Mouse (Mus musculus): ENCODE measurements around the gene Pcnx3. TPM values are rescaled to one million over a fixed set of nuclear protein-coding genes. Genes with fewer than 3 reads are reported as not detected.

Pcnx3 gene
- polyA plus RNA-seq, 1 experiment from 2014 or later, result 21.3 TPM

DNA sequence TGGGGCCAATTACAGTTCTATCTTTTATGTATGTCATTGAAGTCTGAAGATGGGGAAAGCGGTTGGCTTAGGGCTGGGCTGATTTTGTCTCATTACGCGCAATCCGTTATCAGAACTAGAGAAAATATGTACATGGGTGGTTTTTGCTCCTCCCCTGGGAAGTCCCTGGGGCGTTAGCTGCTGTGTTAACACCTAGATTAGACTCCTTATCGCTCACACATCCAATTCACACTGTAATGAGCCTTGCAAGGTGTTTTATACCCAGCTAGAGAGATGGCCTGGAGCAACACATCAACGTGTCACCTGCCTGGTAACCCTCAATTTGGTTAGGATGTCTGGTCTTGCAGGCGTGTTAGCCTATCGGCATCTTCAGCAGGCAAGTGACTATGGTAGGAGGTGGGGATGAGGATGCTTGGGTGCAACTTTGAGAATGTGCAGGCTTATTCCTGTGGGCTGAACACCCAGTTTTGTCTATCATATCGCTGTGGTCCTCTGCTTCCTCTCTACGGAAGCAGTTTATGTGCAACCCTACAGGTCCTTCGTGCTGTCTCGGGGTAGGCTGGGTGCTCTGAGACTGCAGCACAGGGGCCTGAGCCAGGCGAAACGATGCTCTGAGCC is 38.4 kb upstream of the Pcnx3 start:
- peak overlapping the region; percentile 97 for H3K4me3 ChIP-seq (ENCODE audit: low read depth, low read length)
- peak overlapping the region; percentile 91 for H3K27ac ChIP-seq (ENCODE audit: low read depth, low read length)
- no peak for ATAC-seq (replicated peaks; ENCODE audit: insufficient number of reproducible peaks, low FRiP score, low TSS enrichment)
- peaks cover 59% of the 10 kb centered on the region for H3K4me1 ChIP-seq (ENCODE audit: control insufficient read depth, insufficient read depth, low read length)
- peak overlapping the region; percentile 93 for H3K4me2 ChIP-seq
- H3K9me3 ChIP-seq (replicated peaks; ENCODE audit: control insufficient read depth, low read length), result no peaks in the 10 kb centered on the region
- WGBS (ENCODE audit: insufficient replicate concordance), result 62% methylated on average over 15 of the region's 15 CpGs
- no peaks in the 10 kb centered on the region for H3K27me3 ChIP-seq (ENCODE audit: control insufficient read depth, insufficient read depth, low read length)
- peak overlapping the region; percentile 25; the same call in 1 of the 2 replicates for H3K9ac ChIP-seq (ENCODE audit: low read depth, low read length)
- peaks cover 10% of the 10 kb centered on the region for H3K36me3 ChIP-seq (ENCODE audit: control insufficient read depth, insufficient read depth, low read length)

DNA sequence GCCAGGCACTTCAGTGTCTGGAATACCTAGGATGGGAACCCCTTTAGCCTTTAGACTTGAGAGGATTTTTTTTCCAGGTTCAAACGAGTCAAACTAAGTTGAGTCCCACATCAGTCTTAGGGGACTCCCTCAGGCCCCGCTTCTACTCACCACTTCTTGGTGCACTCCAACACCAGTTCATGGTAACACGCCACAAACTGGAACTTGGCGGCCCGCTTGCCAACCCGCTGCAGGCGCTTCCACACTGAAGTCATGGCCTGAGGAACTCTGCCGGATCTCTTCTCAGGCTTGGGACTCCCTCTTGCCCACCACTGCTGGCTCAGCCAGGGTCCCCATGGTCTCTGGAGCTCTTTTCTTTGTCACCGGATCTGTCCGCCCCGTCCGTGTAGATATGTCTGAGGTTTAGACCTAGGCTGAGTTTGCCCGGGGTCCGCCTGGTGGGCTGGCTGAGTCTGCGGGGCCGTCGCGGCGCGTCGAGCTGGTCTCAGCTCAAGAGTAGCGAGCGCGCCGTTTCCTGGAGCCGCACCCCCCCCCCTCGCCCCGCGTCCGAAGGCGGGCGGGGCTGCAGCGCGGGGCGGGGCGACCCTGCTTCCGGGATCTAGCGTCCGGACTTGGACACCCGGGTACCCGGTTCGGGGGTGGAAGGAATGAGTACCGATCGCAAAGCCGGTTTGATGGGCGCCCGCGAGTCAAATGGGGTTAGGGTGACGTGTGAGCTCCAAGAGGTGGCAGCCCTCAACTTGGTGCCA is 37.2 kb upstream of the Pcnx3 start, which contains the start of gene Ehbp1l1:
TSS of gene Ehbp1l1 (minus strand) at position 551 of the 749 bp plus-strand sequence.
- H3K27ac ChIP-seq (ENCODE audit: low read depth, low read length), result peak within 1 kb of the TSS; percentile 91
- WGBS (ENCODE audit: insufficient replicate concordance), result 3% methylated on average over 49 of the region's 49 CpGs
- peaks cover 18% of the 10 kb centered on the region for H3K36me3 ChIP-seq (ENCODE audit: control insufficient read depth, insufficient read depth, low read length)
- H3K9me3 ChIP-seq (replicated peaks; ENCODE audit: control insufficient read depth, low read length), result no peaks in the 10 kb centered on the region
- peak within 1 kb of the TSS; percentile 97 for H3K9ac ChIP-seq (ENCODE audit: low read depth, low read length)
- H3K4me3 ChIP-seq (ENCODE audit: low read depth, low read length), result peak within 1 kb of the TSS; percentile 97
- peaks cover 52% of the 10 kb centered on the region for H3K4me1 ChIP-seq (ENCODE audit: control insufficient read depth, insufficient read depth, low read length)
- peak within 1 kb of the TSS; percentile 93 for H3K4me2 ChIP-seq
- H3K27me3 ChIP-seq (ENCODE audit: control insufficient read depth, insufficient read depth, low read length), result no peaks in the 10 kb centered on the region
- no peak; the same call in 1 of the 2 replicates for ATAC-seq (replicated peaks; ENCODE audit: insufficient number of reproducible peaks, low FRiP score, low TSS enrichment)

DNA sequence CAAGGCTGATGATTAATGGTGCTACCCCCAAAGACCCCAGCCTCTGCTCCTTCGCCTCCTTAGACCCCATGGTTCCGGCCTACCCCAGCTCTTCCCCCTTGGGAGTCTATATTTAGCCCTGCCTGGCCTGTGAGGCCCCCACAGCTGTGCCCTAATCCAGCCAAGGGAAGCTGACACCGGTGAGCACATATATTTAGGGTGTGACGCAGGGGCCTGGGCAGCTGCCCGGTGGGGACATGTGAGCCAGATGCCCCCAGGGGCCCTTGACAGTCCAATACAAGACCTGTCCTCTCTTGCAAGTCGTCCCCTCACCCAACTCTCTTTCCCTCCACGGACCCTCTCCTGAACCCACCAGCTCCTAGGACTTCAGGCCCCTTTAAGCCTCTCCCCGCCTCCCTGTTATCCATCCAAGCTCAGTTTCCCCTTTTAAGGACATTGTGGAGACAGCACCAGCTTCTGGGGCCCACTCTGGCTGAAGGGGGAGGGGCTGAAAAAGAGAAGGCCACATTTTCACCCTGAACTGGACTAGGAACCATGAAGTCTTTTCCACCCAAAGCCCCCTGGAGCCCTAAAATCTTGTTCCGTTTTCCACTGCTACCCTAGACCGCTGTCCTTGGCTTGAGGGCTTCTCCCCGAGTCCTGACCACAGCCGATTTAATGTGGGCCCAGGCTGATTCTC is 36.5 kb upstream of the Pcnx3 start:
- H3K27me3 ChIP-seq (ENCODE audit: control insufficient read depth, insufficient read depth, low read length), result no peaks in the 10 kb centered on the region
- peak; percentile 44 for ATAC-seq (replicated peaks; ENCODE audit: insufficient number of reproducible peaks, low FRiP score, low TSS enrichment)
- peaks cover 25% of the 10 kb centered on the region for H3K36me3 ChIP-seq (ENCODE audit: control insufficient read depth, insufficient read depth, low read length)
- no peaks in the 10 kb centered on the region for H3K9me3 ChIP-seq (replicated peaks; ENCODE audit: control insufficient read depth, low read length)
- peak overlapping the region; percentile 81 for H3K4me3 ChIP-seq (ENCODE audit: low read depth, low read length)
- H3K27ac ChIP-seq (ENCODE audit: low read depth, low read length), result peak overlapping the region; percentile 91
- WGBS (ENCODE audit: insufficient replicate concordance), result 38% methylated on average over 12 of the region's 12 CpGs
- peak overlapping the region; percentile 93 for H3K4me2 ChIP-seq
- peak overlapping the region; percentile 97 for H3K9ac ChIP-seq (ENCODE audit: low read depth, low read length)
- peaks cover 45% of the 10 kb centered on the region for H3K4me1 ChIP-seq (ENCODE audit: control insufficient read depth, insufficient read depth, low read length)

DNA sequence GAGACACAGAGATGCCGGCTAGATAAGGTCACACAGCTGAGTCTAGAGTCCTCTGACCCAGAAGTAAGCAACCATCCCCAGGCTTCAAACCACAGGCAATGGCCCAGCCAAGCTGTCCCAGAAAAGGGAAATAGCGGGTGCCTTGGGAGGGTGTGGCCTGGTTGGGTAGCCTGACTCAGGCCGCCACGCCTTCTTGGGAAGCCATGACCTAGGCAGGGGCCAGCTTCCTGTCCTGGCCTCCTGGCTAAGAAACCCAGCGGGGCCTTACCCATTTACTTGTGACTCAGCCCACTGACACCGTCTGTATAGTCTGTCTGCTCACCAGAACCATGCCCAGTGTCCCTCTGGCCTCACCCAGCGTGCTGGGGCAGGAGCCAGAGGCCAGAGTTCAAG is 35.8 kb upstream of the Pcnx3 start:
- 27% methylated on average over 7 of the region's 7 CpGs for WGBS (ENCODE audit: insufficient replicate concordance)
- Histone ChIP-seq H3K27me3 (ENCODE audit: control insufficient read depth, insufficient read depth, low read length) (no peaks in the 10 kb centered on the region), H3K27ac (ENCODE audit: low read depth, low read length) (peak overlapping the region; percentile 91), H3K4me2 (peak overlapping the region; percentile 93), H3K4me3 (ENCODE audit: low read depth, low read length) (peak overlapping the region; percentile 81), H3K9me3 (replicated peaks; ENCODE audit: control insufficient read depth, low read length) (no peaks in the 10 kb centered on the region), H3K4me1 (ENCODE audit: control insufficient read depth, insufficient read depth, low read length) (peaks cover 45% of the 10 kb centered on the region), H3K36me3 (ENCODE audit: control insufficient read depth, insufficient read depth, low read length) (peaks cover 32% of the 10 kb centered on the region), H3K9ac (ENCODE audit: low read depth, low read length) (peak overlapping the region; percentile 97)
- 0 out of 2 replicates have a peak, but pooled peaks have one; percentile 33 for ATAC-seq (replicated peaks; ENCODE audit: insufficient number of reproducible peaks, low FRiP score, low TSS enrichment)

DNA sequence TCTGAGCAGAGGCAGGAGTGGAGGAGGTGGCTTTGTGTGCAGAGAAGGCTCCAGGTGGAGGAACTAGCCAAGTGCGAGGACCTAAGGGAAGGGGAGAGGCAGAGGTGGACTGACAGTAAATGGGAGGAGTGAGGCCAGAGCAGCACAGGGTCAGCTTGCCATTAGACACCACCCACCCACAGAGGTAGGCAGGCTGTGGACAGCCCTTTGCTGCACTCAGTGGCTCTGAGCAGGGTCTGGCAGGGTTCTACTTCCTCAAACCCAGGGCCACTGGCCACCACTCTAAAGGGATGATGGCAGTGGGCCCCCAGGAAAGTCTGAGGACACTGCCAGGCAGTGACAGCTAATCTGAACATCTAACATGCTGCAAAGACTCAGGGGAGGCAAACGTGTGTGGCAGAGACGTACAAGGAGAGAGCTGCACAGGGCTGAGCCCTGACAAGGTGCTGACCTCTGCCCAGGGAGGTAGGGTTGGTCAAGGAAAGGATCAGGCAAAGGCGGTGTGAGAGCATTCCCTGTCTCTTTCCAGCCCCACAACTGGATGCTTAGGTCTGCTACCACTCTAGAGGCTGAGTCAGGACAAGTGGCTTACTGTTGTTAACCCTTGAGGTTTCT is 35.3 kb upstream of the Pcnx3 start:
- Histone ChIP-seq H3K9me3 (replicated peaks; ENCODE audit: control insufficient read depth, low read length) (no peaks in the 10 kb centered on the region), H3K27ac (ENCODE audit: low read depth, low read length) (peak overlapping the region; percentile 91), H3K4me3 (ENCODE audit: low read depth, low read length) (peak overlapping the region; percentile 81), H3K27me3 (ENCODE audit: control insufficient read depth, insufficient read depth, low read length) (no peaks in the 10 kb centered on the region), H3K4me1 (ENCODE audit: control insufficient read depth, insufficient read depth, low read length) (peaks cover 45% of the 10 kb centered on the region), H3K36me3 (ENCODE audit: control insufficient read depth, insufficient read depth, low read length) (peaks cover 37% of the 10 kb centered on the region), H3K4me2 (peak overlapping the region; percentile 93), H3K9ac (ENCODE audit: low read depth, low read length) (peak overlapping the region; percentile 97)
- no peak for ATAC-seq (replicated peaks; ENCODE audit: insufficient number of reproducible peaks, low FRiP score, low TSS enrichment)
- WGBS (ENCODE audit: insufficient replicate concordance), result 25% methylated on average over 4 of the region's 4 CpGs

GRCm38 (mm10) chr19:5722848-5723425 is 34.2 kb upstream of the Pcnx3 start:
- Histone ChIP-seq H3K9me3 (replicated peaks; ENCODE audit: control insufficient read depth, low read length) (no peaks in the 10 kb centered on the region), H3K36me3 (ENCODE audit: control insufficient read depth, insufficient read depth, low read length) (peaks cover 46% of the 10 kb centered on the region), H3K27ac (ENCODE audit: low read depth, low read length) (peak overlapping the region; percentile 50; the same call in 1 of the 2 replicates), H3K9ac (ENCODE audit: low read depth, low read length) (peak overlapping the region; percentile 49; the same call in 1 of the 2 replicates), H3K27me3 (ENCODE audit: control insufficient read depth, insufficient read depth, low read length) (no peaks in the 10 kb centered on the region), H3K4me3 (ENCODE audit: low read depth, low read length) (0 out of 2 replicates have a peak overlapping the region, but pooled peaks have one; percentile 8), H3K4me1 (ENCODE audit: control insufficient read depth, insufficient read depth, low read length) (peaks cover 35% of the 10 kb centered on the region), H3K4me2 (peak overlapping the region; percentile 93)
- WGBS (ENCODE audit: insufficient replicate concordance), result 80% methylated on average over 7 of the region's 7 CpGs
- ATAC-seq (replicated peaks; ENCODE audit: insufficient number of reproducible peaks, low FRiP score, low TSS enrichment), result no peak

- Histone ChIP-seq H3K27ac (ENCODE audit: low read depth, low read length) (no peak overlapping the region), H3K4me3 (ENCODE audit: low read depth, low read length) (no peak overlapping the region), H3K4me2 (no peak overlapping the region), H3K9me3 (replicated peaks; ENCODE audit: control insufficient read depth, low read length) (no peaks in the 10 kb centered on the region), H3K36me3 (ENCODE audit: control insufficient read depth, insufficient read depth, low read length) (peaks cover 46% of the 10 kb centered on the region), H3K4me1 (ENCODE audit: control insufficient read depth, insufficient read depth, low read length) (peaks cover 26% of the 10 kb centered on the region), H3K9ac (ENCODE audit: low read depth, low read length) (no peak overlapping the region), H3K27me3 (ENCODE audit: control insufficient read depth, insufficient read depth, low read length) (no peaks in the 10 kb centered on the region)
- 96% methylated on average over 6 of the region's 6 CpGs for WGBS (ENCODE audit: insufficient replicate concordance)
- no peak for ATAC-seq (replicated peaks; ENCODE audit: insufficient number of reproducible peaks, low FRiP score, low TSS enrichment)
These were observed 32.5 kb upstream of the Pcnx3 start for GRCm38 (mm10) chr19:5721233-5721632.

DNA sequence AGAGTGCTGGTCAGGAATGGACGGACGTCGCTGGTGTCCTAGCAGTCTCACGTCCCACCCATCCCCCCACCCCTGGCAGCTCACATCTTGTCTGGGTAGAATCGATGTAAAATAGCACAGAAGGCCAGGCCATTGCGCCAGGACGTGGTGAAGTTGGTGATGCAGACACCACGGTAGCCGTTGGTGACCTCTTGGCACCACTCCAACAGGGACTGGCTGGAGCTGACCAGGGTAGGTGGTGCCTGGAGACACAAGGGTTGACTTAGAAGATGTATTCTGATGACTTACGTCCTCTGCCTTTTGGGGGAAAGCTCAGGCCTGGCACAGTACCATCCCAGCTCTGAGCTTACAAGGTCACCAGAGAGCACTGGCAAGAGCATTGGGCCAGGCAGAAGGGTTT is 28.2 kb upstream of the Pcnx3 start:
- 56% methylated on average over 10 of the region's 10 CpGs for WGBS (ENCODE audit: insufficient replicate concordance)

More for the DNA sequence above, 28.2 kb upstream of the Pcnx3 start:
- no peak for ATAC-seq (replicated peaks; ENCODE audit: insufficient number of reproducible peaks, low FRiP score, low TSS enrichment)
- no peak overlapping the region for H3K4me2 ChIP-seq
- no peak overlapping the region for H3K9ac ChIP-seq (ENCODE audit: low read depth, low read length)
- H3K9me3 ChIP-seq (replicated peaks; ENCODE audit: control insufficient read depth, low read length), result no peaks in the 10 kb centered on the region
- H3K36me3 ChIP-seq (ENCODE audit: control insufficient read depth, insufficient read depth, low read length), result peaks cover 39% of the 10 kb centered on the region
- H3K4me3 ChIP-seq (ENCODE audit: low read depth, low read length), result no peak overlapping the region
- no peak overlapping the region for H3K27ac ChIP-seq (ENCODE audit: low read depth, low read length)
- no peaks in the 10 kb centered on the region for H3K27me3 ChIP-seq (ENCODE audit: control insufficient read depth, insufficient read depth, low read length)
- peaks cover 15% of the 10 kb centered on the region for H3K4me1 ChIP-seq (ENCODE audit: control insufficient read depth, insufficient read depth, low read length)

All from heart, embryonic 11.5 days (tissue).